Mouse (Mus musculus) hindbrain, embryonic 11.5 days (tissue): ENCODE results near the gene Snx11. TPM values are rescaled to one million over a fixed set of nuclear protein-coding genes. Genes with fewer than 3 reads are reported as not detected.
"Not testable (repeated sequence)": the region's sequence is repeated elsewhere in the genome, so short reads cannot be mapped to it uniquely, and the experiment has no call there.

ENCODE experiments used
- ATAC-seq: fragments of 200-750 bp; cut with Nextera tagmentation; 2 replicates; pipeline ENCODE4 v1.8.0; 2017; ENCODE audit warnings: mild to moderate bottlenecking, moderate TSS enrichment, moderate library complexity; ENCODE audit not compliant: low FRiP score
- DNase-seq: peaks from one replicate; pipeline ENCODE4 v3.0.0-alpha.2; 2015; ENCODE audit warnings: low spot score
- H3K27ac ChIP-seq: fragments of 300-500 bp; sonication (generic); 2 replicates; pipeline ENCODE4 v1.5.1; 2014; ENCODE audit warnings: mild to moderate bottlenecking, low read depth, low read length
- H3K27me3 ChIP-seq: fragments of 300-500 bp; sonication (generic); 2 replicates; pipeline ENCODE4 v1.6.1; 2014; ENCODE audit warnings: mild to moderate bottlenecking, low read length, moderate library complexity, mixed read lengths; ENCODE audit not compliant: control insufficient read depth, insufficient read depth
- H3K36me3 ChIP-seq: fragments of 300-500 bp; sonication (generic); 2 replicates; pipeline ENCODE4 v1.6.1; 2014; ENCODE audit warnings: mild to moderate bottlenecking, low read length, moderate library complexity, mixed read lengths; ENCODE audit not compliant: control insufficient read depth, insufficient read depth
- H3K4me1 ChIP-seq: fragments of 300-500 bp; sonication (generic); replicated peaks from 2 replicates; pipeline ENCODE4 v1.6.1; 2014; ENCODE audit warnings: low read length, mixed read lengths; ENCODE audit not compliant: control insufficient read depth, insufficient read depth
- H3K4me2 ChIP-seq: fragments of 300-500 bp; sonication (generic); replicated peaks from 2 replicates; pipeline ENCODE4 v1.6.1; 2014; ENCODE audit warnings: mild to moderate bottlenecking, low read depth, low read length
- H3K4me3 ChIP-seq: fragments of 300-500 bp; sonication (generic); 2 replicates; pipeline ENCODE4 v1.5.1; 2014; ENCODE audit warnings: low read depth, low read length
- H3K9ac ChIP-seq: fragments of 300-500 bp; sonication (generic); 2 replicates; pipeline ENCODE4 v1.6.1; 2014; ENCODE audit warnings: low read depth, low read length
- H3K9me3 ChIP-seq: fragments of 300-500 bp; sonication (generic); 2 replicates; pipeline ENCODE4 v1.6.1; 2016; ENCODE audit warnings: low read length; ENCODE audit not compliant: control insufficient read depth
- WGBS: fragments of 180-500 bp; shearing (Covaris S2); extraction: QIAGEN DNeasy Blood & Tissue Kit; methylation state at CpG from one replicate; pipeline ENCODE4 v1.1.7; 2014; 5-methylcytosine and 5-hydroxymethylcytosine counted together
- polyA plus RNA-seq: library from polyadenylated mRNA; unstranded; fragments of >200 nt; fragmentation: Nextera tagmentation; extraction: Ambion mirVana; gene quantifications from 2 replicates; pipeline ENCODE4 v1.2.1, GENCODE M21; 2014

Gene Snx11
- polyA plus RNA-seq, 1 experiment from 2014 or later, result 13.8 TPM

GRCm38 (mm10) chr11:96786731-96787450, 9.5 kb upstream of the Snx11 start:
- H3K4me3 ChIP-seq, result no peak overlapping the region
- WGBS, result 29% methylated on average over 9 of the region's 9 CpGs

GRCm38 (mm10) chr11:96784847-96785246, 7.5 kb upstream of the Snx11 start:
- H3K9me3 ChIP-seq, H3K9ac ChIP-seq, H3K4me1 ChIP-seq, H3K4me2 ChIP-seq, H3K27ac ChIP-seq, ATAC-seq, H3K4me3 ChIP-seq, H3K27me3 ChIP-seq, H3K36me3 ChIP-seq: not testable (repeated sequence)
- peak; percentile 88 for DNase-seq
- 19% methylated on average over 7 of the region's 7 CpGs for WGBS

More at GRCm38 (mm10) chr11:96786731-96787450, 9.5 kb upstream of the Snx11 start:
- Histone ChIP-seq H3K9me3 (no peaks in the 10 kb centered on the region), H3K27me3 (no peaks in the 10 kb centered on the region), H3K4me1 (0 out of 2 replicates have a peak, but pooled peaks cover 3% of the 10 kb centered on the region), H3K4me2 (no peak overlapping the region), H3K27ac (no peak overlapping the region), H3K9ac (no peak overlapping the region), H3K36me3 (no peaks in the 10 kb centered on the region)
- ATAC-seq, result no peak
- no peak for DNase-seq

GRCm38 (mm10) chr11:96781425-96781824, 4.1 kb upstream of the Snx11 start:
- Histone ChIP-seq H3K9ac (no peak overlapping the region), H3K36me3 (no peaks in the 10 kb centered on the region), H3K4me2 (no peak overlapping the region), H3K9me3 (no peaks in the 10 kb centered on the region), H3K27me3 (no peaks in the 10 kb centered on the region), H3K4me3 (no peak overlapping the region), H3K4me1 (peaks cover 2% of the 10 kb centered on the region; the same call in 1 of the 2 replicates), H3K27ac (no peak overlapping the region)
- WGBS, result 73% methylated on average over 2 of the region's 2 CpGs
- DNase-seq, result no peak
- ATAC-seq, result no peak

- no peak overlapping the region for H3K9ac ChIP-seq
- WGBS, result 74% methylated on average over 5 of the region's 5 CpGs
- no peak overlapping the region for H3K27ac ChIP-seq
- H3K4me3 ChIP-seq, result no peak overlapping the region
- no peaks in the 10 kb centered on the region for H3K27me3 ChIP-seq
- DNase-seq (no peak), ATAC-seq (no peak)
- H3K4me1 ChIP-seq, result peaks cover 2% of the 10 kb centered on the region; the same call in 1 of the 2 replicates
- no peaks in the 10 kb centered on the region for H3K36me3 ChIP-seq
- no peaks in the 10 kb centered on the region for H3K9me3 ChIP-seq
- no peak overlapping the region for H3K4me2 ChIP-seq
Observed at GRCm38 (mm10) chr11:96780306-96780705, 2.9 kb upstream of the Snx11 start.

- not testable (repeated sequence) for H3K27me3 ChIP-seq, H3K9me3 ChIP-seq, H3K27ac ChIP-seq, H3K36me3 ChIP-seq, H3K4me1 ChIP-seq, H3K9ac ChIP-seq, DNase-seq, ATAC-seq
- peak overlapping the region; percentile 35; the same call in 1 of the 2 replicates for H3K4me2 ChIP-seq
- WGBS, result 71% methylated on average over 10 of the region's 10 CpGs
- H3K4me3 ChIP-seq, result peak overlapping the region; percentile 69; the same call in 1 of the 2 replicates
Observed at GRCm38 (mm10) chr11:96778061-96778627, 785 bp upstream of the Snx11 start.

GRCm38 (mm10) chr11:96776068-96776467, 1.3 kb downstream of the Snx11 start:
- H3K9me3 ChIP-seq, result no peaks in the 10 kb centered on the region
- peak overlapping the region; percentile 80; the same call in 1 of the 2 replicates for H3K4me2 ChIP-seq
- WGBS, result 61% methylated on average over 3 of the region's 3 CpGs
- no peaks in the 10 kb centered on the region for H3K27me3 ChIP-seq
- no peak overlapping the region for H3K27ac ChIP-seq
- DNase-seq (no peak), ATAC-seq (no peak)
- H3K4me3 ChIP-seq, result 0 out of 2 replicates have a peak overlapping the region, but pooled peaks have one; percentile 69
- no peaks in the 10 kb centered on the region for H3K36me3 ChIP-seq
- H3K9ac ChIP-seq, result no peak overlapping the region
- peaks cover 2% of the 10 kb centered on the region; the same call in 1 of the 2 replicates for H3K4me1 ChIP-seq

GRCm38 (mm10) chr11:96775665-96776064, 1.7 kb downstream of the Snx11 start:
- Histone ChIP-seq H3K4me3 (no peak overlapping the region), H3K27ac (no peak overlapping the region), H3K4me1 (peaks cover 2% of the 10 kb centered on the region; the same call in 1 of the 2 replicates), H3K9ac (no peak overlapping the region), H3K9me3 (no peaks in the 10 kb centered on the region), H3K27me3 (no peaks in the 10 kb centered on the region), H3K36me3 (peaks cover 2% of the 10 kb centered on the region), H3K4me2 (no peak overlapping the region)
- no peak for DNase-seq
- ATAC-seq, result no peak
- WGBS, result 82% methylated on average over 7 of the region's 7 CpGs

GRCm38 (mm10) chr11:96775063-96775462, 2.3 kb downstream of the Snx11 start:
- no peak overlapping the region for H3K4me2 ChIP-seq
- no peaks in the 10 kb centered on the region for H3K9me3 ChIP-seq
- ATAC-seq, result no peak
- H3K4me3 ChIP-seq, result no peak overlapping the region
- no peak for DNase-seq
- H3K27me3 ChIP-seq, result no peaks in the 10 kb centered on the region
- H3K27ac ChIP-seq, result no peak overlapping the region
- H3K36me3 ChIP-seq, result peaks cover 7% of the 10 kb centered on the region
- no peak overlapping the region for H3K9ac ChIP-seq
- peaks cover 2% of the 10 kb centered on the region; the same call in 1 of the 2 replicates for H3K4me1 ChIP-seq
- WGBS, result 88% methylated on average over 8 of the region's 8 CpGs

GRCm38 (mm10) chr11:96774536-96774935, 2.8 kb downstream of the Snx11 start:
- H3K9ac ChIP-seq, result no peak overlapping the region
- H3K9me3 ChIP-seq, result no peaks in the 10 kb centered on the region
- no peak overlapping the region for H3K4me3 ChIP-seq
- ATAC-seq (no peak), DNase-seq (no peak)
- H3K4me2 ChIP-seq, result no peak overlapping the region
- H3K36me3 ChIP-seq, result peaks cover 7% of the 10 kb centered on the region
- peaks cover 2% of the 10 kb centered on the region; the same call in 1 of the 2 replicates for H3K4me1 ChIP-seq
- no peak overlapping the region for H3K27ac ChIP-seq
- H3K27me3 ChIP-seq, result no peaks in the 10 kb centered on the region
- 96% methylated on average over 3 of the region's 3 CpGs for WGBS
